ENCODE assay signal across 17 mouse cellular contexts in the genomic region with DNA sequence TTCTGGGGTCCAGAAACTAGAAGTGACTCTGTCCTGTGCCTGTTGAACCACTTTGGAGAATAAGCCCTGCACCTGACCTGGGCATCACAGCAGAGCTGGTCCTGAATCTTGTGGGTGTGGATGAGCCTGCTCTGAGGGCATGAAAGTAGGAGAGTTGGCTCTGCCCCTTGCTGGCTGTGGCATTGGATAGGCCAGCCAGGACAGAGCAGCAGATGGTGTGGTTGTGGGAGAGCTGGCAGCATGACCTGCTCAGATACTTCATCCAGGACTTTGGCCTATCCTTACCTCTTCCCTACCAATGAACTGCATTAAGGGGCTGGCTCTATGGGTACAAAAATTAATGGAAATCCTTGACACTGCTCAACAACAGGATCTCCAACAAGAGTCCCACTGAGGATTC. TPM values are rescaled to one million over a fixed set of nuclear protein-coding genes. Genes with fewer than 3 reads are reported as not detected.
"Had no signal": no experiment of that assay in that cellular context is flagged by ENCODE, and none has a peak within 500 bp of the region (broad histone marks: within the 10 kb centered on the region; RNA-seq: fewer than 3 reads in every experiment).

No protein-coding gene starts in this region.

- DNase-seq: kidney, postnatal 36 days; layer of hippocampus, adult 9-11 months; lung, embryonic 14.5 days; lung, postnatal 10 days; right cerebral cortex, postnatal 14 days; thymus, postnatal 4 days had no signal

- H3K27me3 ChIP-seq: liver, embryonic 15.5 days; midbrain, embryonic 12.5 days had no signal

- H3K36me3 ChIP-seq: limb, embryonic 10.5 days; liver, embryonic 15.5 days; midbrain, embryonic 12.5 days had no signal

- H3K27ac ChIP-seq: kidney, postnatal 0 days; limb, embryonic 10.5 days; liver, embryonic 15.5 days; macrophage; midbrain, embryonic 12.5 days; stomach, postnatal 0 days had no signal

- H3K4me3 ChIP-seq: limb, embryonic 10.5 days; liver, embryonic 15.5 days; midbrain, embryonic 12.5 days had no signal

- H3K9me3 ChIP-seq: limb, embryonic 10.5 days; liver, embryonic 15.5 days; midbrain, embryonic 12.5 days had no signal

- H3K4me1 ChIP-seq: limb, embryonic 10.5 days; liver, embryonic 15.5 days; midbrain, embryonic 12.5 days had no signal

RNA-seq across cellular contexts. Expression of gene Kera, which starts 3.4 kb away (rescaled TPM):
- total RNA-seq: layer of hippocampus, adult 18-20 months; megakaryocyte-erythroid progenitor cell, adult 5-6 weeks had no signal
- polyA plus RNA-seq: kidney, postnatal 0 days; macrophage; midbrain, embryonic 16.5 days; neural tube, embryonic 14.5 days; spleen, adult 2 months had no signal

RNA-seq across cellular contexts. Expression of gene Lum, which starts 38.3 kb away (rescaled TPM):
- total RNA-seq: megakaryocyte-erythroid progenitor cell, adult 5-6 weeks had no signal
- polyA plus RNA-seq: macrophage had no signal

RNA-seq across cellular contexts. Expression of gene Epyc, which starts 40.6 kb away (rescaled TPM):
- total RNA-seq: layer of hippocampus, adult 18-20 months; megakaryocyte-erythroid progenitor cell, adult 5-6 weeks had no signal
- polyA plus RNA-seq: macrophage; neural tube, embryonic 14.5 days; spleen, adult 2 months had no signal
